Mouse (Mus musculus): ENCODE data around the gene Hist1h4j. TPM values are rescaled to one million over a fixed set of nuclear protein-coding genes. Genes with fewer than 3 reads are reported as not detected.
"Not testable (repeated sequence)": the region's sequence is repeated elsewhere in the genome, so short reads cannot be mapped to it uniquely, and the experiment has no call there.

Gene Hist1h4j
- total and polyA plus RNA-seq, 3 experiments, result 1.8 to 936 (median 27.8) TPM

GRCm38 (mm10) chr13:21716540-21717391, 18.1 kb upstream of the Hist1h4j start:
- H3K36me3 ChIP-seq (replicated peaks in 1 of 2; ENCODE audit: control insufficient read depth in 1 of 2, insufficient read depth in 1 of 2, low read length in 1 of 2); H3K9me3 ChIP-seq (replicated peaks; ENCODE audit: low read length); dilution Hi-C loops (cut with MboI; ENCODE audit: extremely low pct_ligation_motif_present, extremely low pct_unique_long_range_greater_than_20kb, low sequenced_read_pairs); H3K27me3 ChIP-seq (replicated peaks); H3K79me2 ChIP-seq (replicated peaks; ENCODE audit: control insufficient read depth, extremely low read depth, insufficient read depth, poor library complexity, severe bottlenecking): not testable (repeated sequence)
- H3K9ac ChIP-seq (ENCODE audit: insufficient read depth, low read depth), result peak overlapping the region; percentile 82
- TF ChIP-seq ELF1 (IDR thresholded peaks at IDR 0.05; ENCODE audit: low read depth, low read length), result 0 out of 2 replicates have a peak, but pooled peaks have one; percentile 23
- TF ChIP-seq MAX (IDR thresholded peaks at IDR 0.05; ENCODE audit: low read length), result peak; percentile 64; the same call in 1 of the 2 replicates
- peak; percentile 44; the same call in 1 of the 2 replicates for TF ChIP-seq CHD1 (IDR thresholded peaks at IDR 0.05; ENCODE audit: low read depth, low read length)
- peak; percentile 40 for TF ChIP-seq ETS1 (conservative IDR thresholded peaks at IDR 0.05; ENCODE audit: low read depth, low read length)
- TF ChIP-seq MAFK (IDR thresholded peaks at IDR 0.05; ENCODE audit: insufficient replicate concordance, low read length), result 0 out of 2 replicates have a peak, but pooled peaks have one; percentile 13
- TF ChIP-seq EP300 (IDR thresholded peaks at IDR 0.05; ENCODE audit: low read length), result peak; percentile 50
- TF ChIP-seq ZMIZ1 (IDR thresholded peaks at IDR 0.05; ENCODE audit: low read depth, low read length), result peak; percentile 98
- TF ChIP-seq MAZ (IDR thresholded peaks at IDR 0.05; ENCODE audit: low read depth, low read length), result peak; percentile 47; the same call in 1 of the 2 replicates
- peak; percentile 79 for TF ChIP-seq POLR2A (IDR thresholded peaks at IDR 0.05; ENCODE audit: low read depth, low read length)
- TF ChIP-seq IRF4 (IDR thresholded peaks at IDR 0.05; ENCODE audit: low read depth, low read length), result peak; percentile 89
- TF ChIP-seq UBTF (IDR thresholded peaks at IDR 0.05; ENCODE audit: low read depth, low read length), result peak; percentile 97; the same call in 1 of the 2 replicates
- TF ChIP-seq NELFE (IDR thresholded peaks at IDR 0.05; ENCODE audit: low read depth, low read length), result peak; percentile 85
- TF ChIP-seq RCOR1 (conservative IDR thresholded peaks at IDR 0.05; ENCODE audit: low read depth, low read length), result peak; percentile 86
- TF ChIP-seq HCFC1 (IDR thresholded peaks at IDR 0.05; ENCODE audit: low read depth, low read length), result peak; percentile 39; the same call in 1 of the 2 replicates
- TF ChIP-seq SIN3A (IDR thresholded peaks at IDR 0.05; ENCODE audit: low read length), result peak; percentile 74
- TF ChIP-seq BHLHE40 (IDR thresholded peaks at IDR 0.05; ENCODE audit: low read depth, low read length), result peak; percentile 49
- in situ Hi-C loops (cut with MboI; ENCODE audit: low pct_ligation_motif_present, low pct_unique_long_range_greater_than_20kb, low sequenced_read_pairs), result loop anchor here (25.0 kb wide), 2 partner anchors 221 to 329 kb away; partner anchors contain the start of gene Zfp184
- DNase-seq (ENCODE audit: extremely low read depth), result peak; percentile 79
- peak overlapping the region; percentile 95 for H3K27ac ChIP-seq (ENCODE audit: insufficient read depth, low read depth)
- peak overlapping the region; percentile 33 for H3K4me2 ChIP-seq (ENCODE audit: insufficient read depth, low read depth, poor library complexity, severe bottlenecking)
- peak overlapping the region; percentile 35 to 59 (median 50) for H3K4me3 ChIP-seq (replicated peaks in 1 of 3; ENCODE audit: low read depth in 2 of 3, low read length in 2 of 3, poor library complexity in 1 of 3)
- peaks cover 2 to 30% of the 10 kb centered on the region in 2 experiments; a peak in 2 of 4 replicates for H3K4me1 ChIP-seq (ENCODE audit: control insufficient read depth in 1 of 2, insufficient read depth in 2 of 2)

All from CH12.LX (cell line).